Mouse (Mus musculus): ENCODE data around the gene H2-Ke6.

GRCm38 (mm10) chr17:34010156-34010555 is 17.7 kb downstream of the H2-Ke6 start:
- TF ChIP-seq CTCF (IDR thresholded peaks at IDR 0.05; ENCODE audit: control insufficient read depth, insufficient read depth, insufficient replicate concordance, low read depth, low read length) (no peak), POLR2A (IDR thresholded peaks at IDR 0.05; ENCODE audit: control insufficient read depth, low read depth, low read length) (no peak)

All from testis, adult 2 months (tissue).